Mouse (Mus musculus): ENCODE results near the gene Nip7.

GRCm38 (mm10) chr8:107085358-107085757, 28.7 kb downstream of the Nip7 start:
- TF ChIP-seq CTCF (IDR thresholded peaks at IDR 0.05) (peak; percentile 49), EP300 (IDR thresholded peaks at IDR 0.05) (no peak)
